Mouse (Mus musculus): ENCODE results near the gene Ank2. TPM values are rescaled to one million over a fixed set of nuclear protein-coding genes. Genes with fewer than 3 reads are reported as not detected.

Gene Ank2
- total and polyA plus RNA-seq, 2 experiments from 2014 or later = 160 to 575 TPM

DNA sequence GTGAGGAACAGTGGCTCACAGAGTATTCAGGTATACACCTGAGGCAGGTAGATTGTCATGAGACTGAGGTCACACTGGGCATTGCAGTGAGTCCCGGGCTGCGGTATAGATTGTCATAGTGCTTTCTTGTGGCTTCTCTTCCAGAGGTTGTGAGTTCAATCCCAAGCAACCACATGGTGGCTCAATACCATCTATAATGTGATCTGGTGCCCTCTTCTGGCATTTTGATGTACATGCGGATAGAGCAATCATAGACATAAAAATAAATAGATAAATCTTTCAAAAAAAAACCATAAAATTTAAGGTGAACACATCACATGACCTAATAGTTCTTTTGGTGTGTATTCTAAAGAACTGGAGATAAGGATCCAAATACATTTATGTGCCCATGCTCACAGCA, 70.6 kb downstream of the Ank2 start:
- H3K27ac ChIP-seq (ENCODE audit: low read depth, low read length) = no peak overlapping the region
- no peaks in the 10 kb centered on the region for H3K4me1 ChIP-seq (ENCODE audit: insufficient read depth)
- WGBS = 90% methylated on average over 3 of the region's 3 CpGs
- no peaks in the 10 kb centered on the region for H3K9me3 ChIP-seq (ENCODE audit: low read length)
- H3K27me3 ChIP-seq (ENCODE audit: insufficient read depth, low read length) = no peaks in the 10 kb centered on the region
- H3K36me3 ChIP-seq (ENCODE audit: insufficient read depth) = no peaks in the 10 kb centered on the region
- TF ChIP-seq CTCF (IDR thresholded peaks at IDR 0.05; ENCODE audit: low read depth) = peak; percentile 58
- no peak overlapping the region for H3K4me3 ChIP-seq (ENCODE audit: low read depth, low read length)
- no peak for ATAC-seq
- no peak overlapping the region for H3K4me2 ChIP-seq (ENCODE audit: low read depth)
- DNase-seq = no peak
- H3K9ac ChIP-seq = no peak overlapping the region

GRCm38 (mm10) chr3:127416950-127417349, 82.2 kb downstream of the Ank2 start:
- H3K9ac ChIP-seq = no peak overlapping the region
- 0 out of 2 replicates have a peak, but pooled peaks have one; percentile 5 for TF ChIP-seq CTCF (IDR thresholded peaks at IDR 0.05; ENCODE audit: low read depth)
- DNase-seq = peak; percentile 71
- no peaks in the 10 kb centered on the region for H3K27me3 ChIP-seq (ENCODE audit: insufficient read depth, low read length)
- peak; percentile 73 for ATAC-seq
- H3K4me1 ChIP-seq (ENCODE audit: insufficient read depth) = no peaks in the 10 kb centered on the region
- 65% methylated on average over 4 of the region's 4 CpGs for WGBS
- no peaks in the 10 kb centered on the region for H3K9me3 ChIP-seq (ENCODE audit: low read length)
- no peak overlapping the region for H3K4me2 ChIP-seq (ENCODE audit: low read depth)
- peak overlapping the region; percentile 46; the same call in 1 of the 2 replicates for H3K27ac ChIP-seq (ENCODE audit: low read depth, low read length)
- no peaks in the 10 kb centered on the region for H3K36me3 ChIP-seq (ENCODE audit: insufficient read depth)
- no peak overlapping the region for H3K4me3 ChIP-seq (ENCODE audit: low read depth, low read length)

GRCm38 (mm10) chr3:127414438-127414837, 84.7 kb downstream of the Ank2 start:
- TF ChIP-seq CTCF (IDR thresholded peaks at IDR 0.05; ENCODE audit: low read depth) = 0 out of 2 replicates have a peak, but pooled peaks have one; percentile 26
- Histone ChIP-seq H3K4me3 (ENCODE audit: low read depth, low read length) (no peak overlapping the region), H3K27me3 (ENCODE audit: insufficient read depth, low read length) (no peaks in the 10 kb centered on the region), H3K9ac (no peak overlapping the region), H3K4me2 (ENCODE audit: low read depth) (no peak overlapping the region), H3K36me3 (ENCODE audit: insufficient read depth) (no peaks in the 10 kb centered on the region), H3K27ac (ENCODE audit: low read depth, low read length) (no peak overlapping the region), H3K9me3 (ENCODE audit: low read length) (no peaks in the 10 kb centered on the region), H3K4me1 (ENCODE audit: insufficient read depth) (no peaks in the 10 kb centered on the region)
- no peak for DNase-seq
- 61% methylated on average over 1 of the region's 1 CpGs for whole genome bisulfite sequencing
- ATAC-seq = no peak

DNA sequence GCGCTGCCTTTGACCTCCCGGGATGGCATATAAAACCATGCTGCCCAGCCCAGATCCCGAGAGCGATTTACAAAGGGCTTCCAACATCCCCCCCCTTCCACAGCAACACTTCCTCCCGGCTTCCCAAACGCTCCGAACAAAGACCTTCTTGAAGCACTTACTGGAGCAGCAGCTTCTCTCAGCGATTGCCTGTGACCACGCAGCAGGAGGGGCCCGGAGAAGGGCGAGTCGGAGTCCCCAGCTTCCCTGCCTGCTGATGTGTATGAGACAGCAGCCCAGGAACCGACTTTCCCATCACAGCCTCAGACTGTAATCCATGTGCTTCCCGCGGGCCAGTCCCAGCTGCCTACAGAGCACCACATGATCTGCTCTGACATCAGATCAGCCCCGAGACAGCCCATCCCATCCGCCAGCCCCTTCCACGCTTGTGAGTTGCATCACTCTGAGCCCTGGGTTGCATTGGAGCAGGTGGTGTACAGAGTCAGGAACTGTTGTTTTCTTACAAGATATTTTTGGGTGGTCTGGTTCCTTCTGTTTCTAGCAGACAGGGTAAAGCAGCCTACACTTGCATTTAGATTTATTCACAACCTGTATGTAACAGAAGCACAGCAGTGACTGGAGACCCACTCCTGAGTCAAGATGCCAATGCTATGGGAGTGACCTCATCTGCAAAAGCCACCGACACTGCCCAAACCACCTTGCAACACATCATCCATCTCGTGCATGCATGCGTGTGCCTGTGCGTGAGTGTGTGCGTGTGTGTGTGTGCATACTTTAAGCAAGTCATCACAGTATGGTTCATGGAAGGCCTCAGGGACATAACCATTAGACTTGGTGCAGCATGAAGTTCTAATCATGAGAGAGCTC, 90.2 kb downstream of the Ank2 start:
- H3K4me1 ChIP-seq (ENCODE audit: insufficient read depth) = peaks cover 10% of the 10 kb centered on the region
- ATAC-seq (peak; percentile 100), DNase-seq (peak; percentile 93)
- no peaks in the 10 kb centered on the region for H3K36me3 ChIP-seq (ENCODE audit: insufficient read depth)
- H3K9me3 ChIP-seq (ENCODE audit: low read length) = no peaks in the 10 kb centered on the region
- peak overlapping the region; percentile 52 for H3K4me2 ChIP-seq (ENCODE audit: low read depth)
- 16% methylated on average over 23 of the region's 23 CpGs for WGBS
- H3K4me3 ChIP-seq (ENCODE audit: low read depth, low read length) = peak overlapping the region; percentile 71
- TF ChIP-seq CTCF (IDR thresholded peaks at IDR 0.05; ENCODE audit: low read depth) = no peak
- H3K27ac ChIP-seq (ENCODE audit: low read depth, low read length) = peak overlapping the region; percentile 95
- peak overlapping the region; percentile 83 for H3K9ac ChIP-seq
- H3K27me3 ChIP-seq (ENCODE audit: insufficient read depth, low read length) = no peaks in the 10 kb centered on the region

GRCm38 (mm10) chr3:127407868-127408574, 91.1 kb downstream of the Ank2 start:
- WGBS = 1% methylated on average over 9 of the region's 9 CpGs
- no peak for TF ChIP-seq CTCF (IDR thresholded peaks at IDR 0.05; ENCODE audit: low read depth)
- peak overlapping the region; percentile 71 for H3K4me3 ChIP-seq (ENCODE audit: low read depth, low read length)
- no peaks in the 10 kb centered on the region for H3K9me3 ChIP-seq (ENCODE audit: low read length)
- peak overlapping the region; percentile 95 for H3K27ac ChIP-seq (ENCODE audit: low read depth, low read length)
- DNase-seq (peak; percentile 66), ATAC-seq (peak; percentile 17)
- peak overlapping the region; percentile 52 for H3K4me2 ChIP-seq (ENCODE audit: low read depth)
- peaks cover 10% of the 10 kb centered on the region for H3K4me1 ChIP-seq (ENCODE audit: insufficient read depth)
- peak overlapping the region; percentile 83 for H3K9ac ChIP-seq
- no peaks in the 10 kb centered on the region for H3K27me3 ChIP-seq (ENCODE audit: insufficient read depth, low read length)
- no peaks in the 10 kb centered on the region for H3K36me3 ChIP-seq (ENCODE audit: insufficient read depth)

DNA sequence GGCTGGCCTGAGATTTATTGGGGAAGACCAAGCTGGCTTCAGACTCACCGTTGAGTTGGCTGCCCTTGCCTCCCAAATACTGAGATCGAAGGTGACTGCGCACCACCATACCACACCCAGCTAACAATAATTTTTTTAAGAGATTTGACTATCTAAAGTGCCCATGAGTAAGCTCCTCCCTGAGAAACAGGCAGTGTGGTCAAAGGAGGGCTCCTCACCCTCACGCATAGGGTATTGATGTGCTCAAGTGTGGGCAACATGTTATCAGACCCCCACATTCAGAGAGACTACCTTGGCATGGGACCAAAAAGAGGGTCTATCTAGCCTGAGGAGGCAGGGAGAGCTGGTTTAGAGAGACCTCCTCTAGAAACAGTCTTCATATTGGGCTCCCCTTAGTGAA, 92.3 kb downstream of the Ank2 start:
- no peak overlapping the region for H3K27ac ChIP-seq (ENCODE audit: low read depth, low read length)
- 92% methylated on average over 4 of the region's 4 CpGs for whole genome bisulfite sequencing
- no peaks in the 10 kb centered on the region for H3K27me3 ChIP-seq (ENCODE audit: insufficient read depth, low read length)
- DNase-seq = peak; percentile 31
- ATAC-seq = no peak
- no peaks in the 10 kb centered on the region for H3K9me3 ChIP-seq (ENCODE audit: low read length)
- no peak overlapping the region for H3K9ac ChIP-seq
- no peak for TF ChIP-seq CTCF (IDR thresholded peaks at IDR 0.05; ENCODE audit: low read depth)
- no peaks in the 10 kb centered on the region for H3K36me3 ChIP-seq (ENCODE audit: insufficient read depth)
- H3K4me1 ChIP-seq (ENCODE audit: insufficient read depth) = peaks cover 10% of the 10 kb centered on the region
- H3K4me2 ChIP-seq (ENCODE audit: low read depth) = peak overlapping the region; percentile 52
- H3K4me3 ChIP-seq (ENCODE audit: low read depth, low read length) = peak overlapping the region; percentile 71

- TF ChIP-seq CTCF (IDR thresholded peaks at IDR 0.05; ENCODE audit: low read depth) = no peak
- H3K27ac ChIP-seq (ENCODE audit: low read depth, low read length) = peak overlapping the region; percentile 40; the same call in 1 of the 2 replicates
- WGBS = 11% methylated on average over 3 of the region's 3 CpGs
- peak; percentile 47 for DNase-seq
- no peak overlapping the region for H3K4me3 ChIP-seq (ENCODE audit: low read depth, low read length)
- H3K4me2 ChIP-seq (ENCODE audit: low read depth) = peak overlapping the region; percentile 32
- H3K36me3 ChIP-seq (ENCODE audit: insufficient read depth) = no peaks in the 10 kb centered on the region
- H3K4me1 ChIP-seq (ENCODE audit: insufficient read depth) = peaks cover 10% of the 10 kb centered on the region
- H3K9me3 ChIP-seq (ENCODE audit: low read length) = no peaks in the 10 kb centered on the region
- no peaks in the 10 kb centered on the region for H3K27me3 ChIP-seq (ENCODE audit: insufficient read depth, low read length)
- ATAC-seq = no peak
- H3K9ac ChIP-seq = no peak overlapping the region
These were observed 94.8 kb downstream of the Ank2 start for GRCm38 (mm10) chr3:127404371-127404770.

Data from forebrain, postnatal 0 days (tissue).